Mouse (Mus musculus) forebrain, embryonic 11.5 days (tissue): ENCODE results near the gene Rims1. TPM values are rescaled to one million over a fixed set of nuclear protein-coding genes. Genes with fewer than 3 reads are reported as not detected.

Experiments
- ATAC-seq: fragments of 200-750 bp; cut with Nextera tagmentation; replicated peaks from 2 replicates; pipeline ENCODE4 v1.8.0; 2017; ENCODE audit warnings: moderate TSS enrichment; ENCODE audit not compliant: low FRiP score
- DNase-seq: peaks from one replicate; pipeline ENCODE4 v3.0.0-alpha.2; 2017; ENCODE audit warnings: low spot score
- H3K27ac ChIP-seq: fragments of 300-500 bp; sonication (generic); 2 replicates; pipeline ENCODE4 v1.5.1; 2014; ENCODE audit warnings: low read depth, low read length
- H3K27me3 ChIP-seq: fragments of 300-500 bp; sonication (generic); 2 replicates; pipeline ENCODE4 v1.6.1; 2014; ENCODE audit warnings: mild to moderate bottlenecking, low read length, mixed read lengths; ENCODE audit not compliant: control insufficient read depth, insufficient read depth
- H3K36me3 ChIP-seq: fragments of 300-500 bp; sonication (generic); 2 replicates; pipeline ENCODE4 v1.6.1; 2014; ENCODE audit warnings: mild to moderate bottlenecking, low read length, moderate library complexity, mixed read lengths; ENCODE audit not compliant: control insufficient read depth, insufficient read depth
- H3K4me1 ChIP-seq: fragments of 300-500 bp; sonication (generic); replicated peaks from 2 replicates; pipeline ENCODE4 v1.6.1; 2014; ENCODE audit warnings: low read length, mixed read lengths; ENCODE audit not compliant: control insufficient read depth, insufficient read depth
- H3K4me2 ChIP-seq: fragments of 300-500 bp; sonication (generic); 2 replicates; pipeline ENCODE4 v1.6.1; 2014; ENCODE audit warnings: low read depth, mild to moderate bottlenecking, low read length, moderate library complexity, mixed read lengths; ENCODE audit not compliant: severe bottlenecking
- H3K4me3 ChIP-seq: fragments of 300-500 bp; sonication (generic); 2 replicates; pipeline ENCODE4 v1.5.1; 2014; ENCODE audit warnings: low read depth, low read length
- H3K9ac ChIP-seq: fragments of 300-500 bp; sonication (generic); 2 replicates; pipeline ENCODE4 v1.6.1; 2014; ENCODE audit warnings: low read length
- H3K9me3 ChIP-seq: fragments of 300-500 bp; sonication (generic); 2 replicates; pipeline ENCODE4 v1.6.1; 2016; ENCODE audit warnings: low read length, mixed read lengths; ENCODE audit not compliant: control insufficient read depth
- WGBS: fragments of 180-500 bp; shearing (Covaris S2); extraction: QIAGEN DNeasy Blood & Tissue Kit; methylation state at CpG from one replicate; pipeline ENCODE4 v1.1.7; 2014; 5-methylcytosine and 5-hydroxymethylcytosine counted together
- polyA plus RNA-seq: library from polyadenylated mRNA; unstranded; fragments of >200 nt; fragmentation: Nextera tagmentation; extraction: Ambion mirVana; gene quantifications from 2 replicates; pipeline ENCODE4 v1.2.1, GENCODE M21; 2014

Gene Rims1
- polyA plus RNA-seq, 1 experiment from 2014 or later, result 3.1 TPM

DNA sequence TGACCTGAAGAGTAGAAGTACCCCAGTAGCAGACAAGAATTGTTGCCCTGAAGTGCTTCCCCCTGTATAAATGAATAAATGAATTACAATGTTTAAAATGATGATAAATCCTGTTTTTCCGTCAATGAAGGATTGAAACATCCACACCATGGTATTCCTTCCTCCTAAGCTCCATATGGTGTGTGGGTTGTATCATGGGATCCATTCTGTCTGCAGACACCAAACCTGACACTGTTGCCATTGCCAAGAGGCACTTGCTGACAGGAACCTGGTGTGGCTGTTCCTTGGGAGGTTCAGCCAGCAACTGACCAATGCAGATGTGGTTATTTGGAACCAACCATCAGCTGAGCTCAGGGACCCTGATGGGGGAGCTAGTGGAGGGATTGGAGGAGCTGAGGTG lies 72.5 kb downstream of the Rims1 start:
- Histone ChIP-seq H3K9ac (no peak overlapping the region), H3K4me2 (no peak overlapping the region), H3K36me3 (no peaks in the 10 kb centered on the region), H3K9me3 (no peaks in the 10 kb centered on the region), H3K27me3 (no peaks in the 10 kb centered on the region), H3K27ac (no peak overlapping the region), H3K4me3 (no peak overlapping the region), H3K4me1 (no peaks in the 10 kb centered on the region)
- ATAC-seq, result no peak
- WGBS, result 92% methylated on average over 1 of the region's 1 CpGs
- DNase-seq, result no peak

DNA sequence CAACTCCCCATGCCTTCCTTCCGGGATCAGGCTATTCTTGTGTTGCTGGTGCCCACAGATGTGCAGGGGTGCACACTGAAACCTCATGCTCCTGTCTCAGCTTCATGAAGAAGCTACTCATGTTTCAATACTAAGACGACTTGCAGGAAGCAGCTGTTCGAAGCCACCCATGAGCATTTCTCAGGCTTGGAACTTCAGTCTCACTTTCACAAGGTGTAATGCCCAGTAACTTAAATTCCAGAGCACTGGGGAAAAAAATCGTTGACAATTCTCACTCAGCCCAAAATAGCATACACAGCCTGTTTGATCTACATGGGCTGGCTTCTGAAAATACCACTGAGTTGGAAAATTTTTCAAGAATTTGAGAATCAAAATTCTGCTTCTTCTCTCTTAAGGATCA lies 77.6 kb downstream of the Rims1 start:
- no peaks in the 10 kb centered on the region for H3K27me3 ChIP-seq
- no peaks in the 10 kb centered on the region for H3K4me1 ChIP-seq
- WGBS, result 81% methylated on average over 4 of the region's 4 CpGs
- H3K4me3 ChIP-seq, result no peak overlapping the region
- no peaks in the 10 kb centered on the region for H3K9me3 ChIP-seq
- ATAC-seq, result no peak
- H3K27ac ChIP-seq, result no peak overlapping the region
- H3K4me2 ChIP-seq, result no peak overlapping the region
- H3K36me3 ChIP-seq, result no peaks in the 10 kb centered on the region
- no peak for DNase-seq
- no peak overlapping the region for H3K9ac ChIP-seq

DNA sequence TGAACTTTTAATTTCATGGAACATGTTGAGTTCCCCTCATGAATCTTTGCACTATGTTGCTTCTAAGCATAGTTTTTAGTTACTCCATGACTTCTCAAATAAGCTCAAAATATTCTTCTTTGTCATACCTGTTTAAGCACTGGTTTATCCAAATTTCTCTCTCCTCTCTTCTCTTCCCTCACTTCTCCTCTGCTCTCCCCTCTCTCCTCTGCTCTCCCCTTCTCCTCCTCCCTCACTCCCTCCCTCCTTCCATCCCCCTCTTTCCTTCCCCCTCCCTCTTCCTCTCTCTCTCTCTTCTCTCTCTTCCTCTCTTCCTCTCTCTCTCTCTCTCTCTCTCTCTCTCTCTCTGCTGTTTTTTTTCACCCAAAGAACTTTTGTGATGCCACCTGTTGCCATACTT lies 84.1 kb downstream of the Rims1 start:
- no peak overlapping the region for H3K27ac ChIP-seq
- ATAC-seq, result no peak
- no peaks in the 10 kb centered on the region for H3K4me1 ChIP-seq
- H3K9me3 ChIP-seq, result no peaks in the 10 kb centered on the region
- no peak overlapping the region for H3K4me3 ChIP-seq
- H3K4me2 ChIP-seq, result no peak overlapping the region
- H3K27me3 ChIP-seq, result no peaks in the 10 kb centered on the region
- no peaks in the 10 kb centered on the region for H3K36me3 ChIP-seq
- H3K9ac ChIP-seq, result no peak overlapping the region
- DNase-seq, result no peak

DNA sequence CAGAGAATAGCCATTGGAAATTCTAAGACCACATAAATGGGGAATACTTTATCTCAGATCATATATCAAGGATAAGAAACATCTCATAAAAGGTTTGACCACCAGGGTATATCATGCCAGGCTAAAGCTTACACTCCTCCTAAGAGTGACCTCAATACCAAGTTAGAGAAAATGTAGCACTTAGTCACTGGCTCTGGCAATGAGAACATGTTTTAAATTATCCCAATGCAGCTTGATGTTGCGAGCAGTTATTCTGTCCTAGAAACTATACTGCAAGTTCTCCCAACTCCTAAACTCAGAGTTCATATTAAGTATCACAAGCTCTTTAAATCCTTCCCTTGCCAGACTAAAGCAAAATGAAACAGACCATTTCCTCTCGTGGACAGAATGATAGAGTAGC lies 85.1 kb downstream of the Rims1 start:
- H3K36me3 ChIP-seq, result no peaks in the 10 kb centered on the region
- no peak for DNase-seq
- no peak overlapping the region for H3K4me3 ChIP-seq
- ATAC-seq, result no peak
- no peaks in the 10 kb centered on the region for H3K27me3 ChIP-seq
- no peaks in the 10 kb centered on the region for H3K4me1 ChIP-seq
- WGBS, result 86% methylated on average over 2 of the region's 2 CpGs
- no peak overlapping the region for H3K4me2 ChIP-seq
- H3K9ac ChIP-seq, result no peak overlapping the region
- H3K27ac ChIP-seq, result no peak overlapping the region
- no peaks in the 10 kb centered on the region for H3K9me3 ChIP-seq

DNA sequence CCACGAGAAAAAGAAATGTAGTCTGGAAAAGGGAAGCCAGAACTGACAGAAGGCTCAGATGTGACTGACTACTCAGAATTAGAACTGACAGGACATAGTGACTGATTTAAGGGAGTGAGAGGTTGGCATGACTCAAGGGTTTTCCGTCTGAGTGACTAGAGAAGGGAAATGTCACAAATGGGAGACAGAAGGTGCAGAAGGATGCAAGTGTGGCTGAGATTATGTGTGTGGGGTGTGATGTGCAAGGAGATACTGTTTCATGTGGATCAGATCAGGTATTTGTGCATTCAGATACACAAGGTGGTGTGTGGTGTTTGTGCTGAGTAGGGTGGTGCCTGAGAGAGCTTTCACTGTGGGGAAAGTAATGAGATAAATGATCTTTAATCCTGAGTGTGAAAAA lies 96.3 kb downstream of the Rims1 start:
- DNase-seq (no peak), ATAC-seq (no peak)
- Histone ChIP-seq H3K36me3 (no peaks in the 10 kb centered on the region), H3K4me1 (no peaks in the 10 kb centered on the region), H3K9me3 (no peaks in the 10 kb centered on the region), H3K27me3 (no peaks in the 10 kb centered on the region), H3K9ac (no peak overlapping the region), H3K4me2 (no peak overlapping the region), H3K27ac (no peak overlapping the region), H3K4me3 (no peak overlapping the region)
- 62% methylated on average over 2 of the region's 2 CpGs for WGBS

DNA sequence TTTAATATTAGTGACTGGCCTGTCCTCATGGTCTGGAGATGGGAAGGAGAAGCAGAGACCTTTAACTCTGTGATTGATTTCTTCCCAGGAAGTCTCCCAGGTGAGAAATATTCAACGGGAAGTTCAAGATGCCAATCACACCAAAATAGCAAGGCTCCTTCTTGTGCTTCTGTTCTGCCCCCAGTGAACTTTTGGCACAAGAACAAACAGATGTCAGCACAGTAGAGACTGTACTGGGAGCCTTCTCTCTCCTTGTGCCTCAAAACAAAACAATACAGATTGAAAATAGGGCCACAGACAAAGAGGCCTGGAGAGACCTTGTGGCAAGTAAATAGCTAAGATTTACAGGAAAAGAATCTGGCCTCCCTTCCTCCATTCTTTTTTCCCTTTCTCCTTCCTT lies 110.7 kb downstream of the Rims1 start:
- H3K9ac ChIP-seq, result no peak overlapping the region
- no peaks in the 10 kb centered on the region for H3K4me1 ChIP-seq
- no peak for ATAC-seq

DNA sequence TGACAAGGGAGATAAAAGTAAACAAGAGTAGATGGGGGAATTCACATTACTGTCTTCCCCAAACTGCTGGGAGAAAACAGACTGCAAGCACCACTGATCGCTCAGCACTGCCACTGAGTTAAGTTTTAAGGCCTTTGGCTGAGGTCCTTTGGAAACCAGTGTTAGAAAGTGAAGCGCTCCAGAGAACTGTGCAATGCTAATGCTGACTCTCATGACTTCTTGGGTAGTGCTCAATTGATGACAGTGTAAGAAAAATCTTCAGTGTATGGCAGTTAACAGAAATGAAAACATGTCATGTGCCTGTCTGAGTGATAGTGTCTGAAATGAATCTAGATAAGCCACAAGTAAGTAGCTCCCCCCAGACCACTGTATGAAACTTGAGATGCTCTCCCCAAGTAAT lies 111.3 kb downstream of the Rims1 start:
- no peak for DNase-seq
- H3K27me3 ChIP-seq, result no peaks in the 10 kb centered on the region
- WGBS, result 90% methylated on average over 2 of the region's 2 CpGs
- ATAC-seq, result no peak
- H3K27ac ChIP-seq, result no peak overlapping the region
- H3K4me3 ChIP-seq, result no peak overlapping the region
- H3K9me3 ChIP-seq, result no peaks in the 10 kb centered on the region
- H3K4me1 ChIP-seq, result no peaks in the 10 kb centered on the region
- no peak overlapping the region for H3K4me2 ChIP-seq
- H3K36me3 ChIP-seq, result no peaks in the 10 kb centered on the region
- H3K9ac ChIP-seq, result no peak overlapping the region

More for the DNA sequence above, 110.7 kb downstream of the Rims1 start:
- DNase-seq, result no peak
- Histone ChIP-seq H3K27ac (no peak overlapping the region), H3K4me2 (no peak overlapping the region), H3K36me3 (no peaks in the 10 kb centered on the region), H3K9me3 (no peaks in the 10 kb centered on the region), H3K4me3 (no peak overlapping the region), H3K27me3 (no peaks in the 10 kb centered on the region)
- 55% methylated on average over 1 of the region's 1 CpGs for WGBS

DNA sequence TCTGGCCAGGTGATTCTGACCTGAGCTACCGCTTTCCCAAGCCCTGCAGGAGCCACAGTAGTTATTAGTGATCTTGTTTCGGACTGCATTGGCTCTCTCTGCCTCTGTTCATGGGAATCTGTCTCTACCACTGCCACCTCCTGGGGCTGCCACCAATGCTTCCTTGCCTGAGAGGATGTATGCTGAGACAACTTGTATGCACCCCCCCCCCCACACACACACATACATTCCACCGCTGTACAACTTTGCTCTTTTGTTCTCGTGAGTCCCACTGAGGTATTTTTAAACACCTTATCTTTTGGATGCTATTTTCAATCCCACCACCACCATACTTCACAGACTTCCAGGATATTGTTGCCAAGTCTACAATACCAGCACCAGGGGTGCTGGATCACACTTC lies 122.3 kb downstream of the Rims1 start:
- no peaks in the 10 kb centered on the region for H3K4me1 ChIP-seq

DNA sequence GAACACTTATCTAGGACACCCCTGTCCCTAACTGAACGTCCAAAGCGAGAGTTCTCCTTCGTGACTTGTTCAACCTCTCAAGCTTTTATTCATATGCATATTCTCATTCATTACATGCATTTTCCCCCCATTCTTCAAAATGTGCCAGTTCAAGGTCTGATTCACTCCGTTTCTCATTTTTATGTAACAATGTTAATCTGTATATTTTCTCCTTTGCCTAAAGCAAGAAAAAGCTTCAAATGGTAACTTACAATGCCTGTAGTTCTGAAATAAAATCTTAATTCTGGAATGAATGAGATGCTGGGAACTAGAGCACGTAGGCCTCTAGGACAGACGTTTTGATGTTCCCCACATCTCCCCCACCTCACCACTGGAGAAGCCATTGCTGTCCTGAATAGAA lies 141.6 kb downstream of the Rims1 start:
- H3K9ac ChIP-seq, result no peak overlapping the region
- no peak overlapping the region for H3K27ac ChIP-seq
- no peak overlapping the region for H3K4me2 ChIP-seq
- H3K27me3 ChIP-seq, result no peaks in the 10 kb centered on the region
- no peak for ATAC-seq
- WGBS, result 81% methylated on average over 6 of the region's 6 CpGs
- no peak for DNase-seq
- H3K36me3 ChIP-seq, result no peaks in the 10 kb centered on the region
- no peak overlapping the region for H3K4me3 ChIP-seq
- no peaks in the 10 kb centered on the region for H3K4me1 ChIP-seq
- H3K9me3 ChIP-seq, result no peaks in the 10 kb centered on the region

More for the DNA sequence above, 122.3 kb downstream of the Rims1 start:
- WGBS, result 79% methylated on average over 4 of the region's 4 CpGs
- Histone ChIP-seq H3K27me3 (no peaks in the 10 kb centered on the region), H3K36me3 (no peaks in the 10 kb centered on the region), H3K4me2 (no peak overlapping the region), H3K9ac (no peak overlapping the region), H3K4me3 (no peak overlapping the region), H3K27ac (no peak overlapping the region), H3K9me3 (no peaks in the 10 kb centered on the region)
- no peak for DNase-seq
- no peak for ATAC-seq
